Mouse (Mus musculus): Measurements from ENCODE around the gene Dusp16. TPM values are rescaled to one million over a fixed set of nuclear protein-coding genes. Genes with fewer than 3 reads are reported as not detected.
A peak's percentile ranks its signal among the peaks of the same experiment; 100 is the strongest.

Gene Dusp16
- total RNA-seq (2021), result 10 to 100 TPM; 22.6 to 22.7 TPM
- long read RNA-seq, experiment 1, full-length matches to known transcripts, result 9 of 13 reads
- long read RNA-seq, experiment 1, partial matches to known transcripts, result 0 of 13 reads
- long read RNA-seq, experiment 1, other reads (novel, unspliced or antisense), result 4 of 13 reads
- long read RNA-seq, experiment 2, full-length matches to known transcripts, result 9 of 11 reads
- long read RNA-seq, experiment 2, partial matches to known transcripts, result 1 of 11 reads
- long read RNA-seq, experiment 2, other reads (novel, unspliced or antisense), result 1 of 11 reads

DNA sequence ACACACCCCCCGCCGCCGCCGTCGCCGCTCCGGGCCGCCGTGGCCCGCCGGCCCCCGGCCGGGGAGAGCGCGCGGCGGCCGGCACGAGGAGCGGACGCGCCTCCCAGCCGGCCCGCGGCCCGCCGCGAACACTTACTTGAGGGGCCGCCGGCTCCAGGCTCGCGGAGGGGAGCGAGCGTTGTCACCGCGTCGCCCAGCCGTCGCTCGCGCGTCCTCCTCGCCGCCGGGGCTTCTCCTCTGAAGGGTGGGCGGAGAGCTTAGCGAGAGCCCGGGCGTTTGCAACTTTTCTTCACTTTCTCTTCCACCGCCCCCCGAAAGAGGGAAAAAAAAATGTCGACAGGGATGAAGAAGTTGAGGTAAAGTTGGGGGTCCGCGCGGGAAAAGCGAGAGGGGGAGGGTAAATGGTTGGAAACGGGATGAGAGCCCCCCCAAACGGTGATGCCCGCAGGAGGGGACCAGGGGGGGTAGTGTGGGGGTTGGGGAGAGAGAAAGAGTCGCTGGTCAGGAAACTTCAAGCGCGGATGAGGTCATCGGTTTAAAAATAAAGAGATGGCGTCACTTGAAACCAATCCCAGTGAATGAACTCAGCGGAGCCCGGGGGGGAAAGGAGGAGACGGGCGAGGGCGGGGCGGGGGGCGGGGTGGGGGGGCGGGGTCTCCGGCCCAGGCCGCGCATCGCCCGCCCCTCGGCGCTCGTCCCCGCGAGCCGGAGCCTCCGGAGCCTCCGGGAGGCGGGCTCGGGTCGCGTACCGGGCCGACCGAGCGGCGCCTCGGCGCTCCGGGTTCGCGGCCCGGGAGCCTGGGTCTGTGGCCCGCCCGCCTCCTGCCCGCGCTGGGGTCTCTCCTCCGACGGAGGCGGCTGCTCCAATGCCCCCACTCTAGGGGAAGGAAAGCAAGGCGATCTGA lies at the start of gene Dusp16:
TSS of gene Dusp16 (minus strand) at position 485 of the 905 bp plus-strand sequence.
- peak; percentile 85 to 93 for DNase-seq
- intact Hi-C loops (cut with DNase I), result loop anchor here (2.0 to 10.0 kb wide), 5 partner anchors 36 to 368 kb away; partner anchors contain the start of gene Cdkn1b

DNA sequence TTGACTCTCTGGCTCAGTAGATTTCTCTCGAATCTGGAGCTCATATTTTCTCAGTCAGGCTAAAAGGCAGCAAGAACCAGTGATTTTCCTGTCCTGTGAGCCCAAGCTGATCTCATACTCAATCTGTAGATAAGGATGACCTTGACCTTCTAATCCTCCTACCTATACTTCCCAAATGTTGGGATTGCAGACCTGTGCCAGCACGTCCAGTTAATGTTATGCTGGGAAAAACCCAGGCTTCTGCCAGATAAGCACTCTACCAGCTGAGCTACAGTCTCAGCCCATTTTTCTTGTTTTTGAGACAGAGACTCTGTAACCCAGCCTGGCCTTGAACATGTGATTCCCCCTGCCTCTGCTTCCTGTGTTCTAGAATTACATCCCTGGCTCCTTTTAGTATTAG lies 47.9 kb upstream of the Dusp16 start:
- no peak for DNase-seq
- intact Hi-C loops (cut with DNase I), result no loop called here

DNA sequence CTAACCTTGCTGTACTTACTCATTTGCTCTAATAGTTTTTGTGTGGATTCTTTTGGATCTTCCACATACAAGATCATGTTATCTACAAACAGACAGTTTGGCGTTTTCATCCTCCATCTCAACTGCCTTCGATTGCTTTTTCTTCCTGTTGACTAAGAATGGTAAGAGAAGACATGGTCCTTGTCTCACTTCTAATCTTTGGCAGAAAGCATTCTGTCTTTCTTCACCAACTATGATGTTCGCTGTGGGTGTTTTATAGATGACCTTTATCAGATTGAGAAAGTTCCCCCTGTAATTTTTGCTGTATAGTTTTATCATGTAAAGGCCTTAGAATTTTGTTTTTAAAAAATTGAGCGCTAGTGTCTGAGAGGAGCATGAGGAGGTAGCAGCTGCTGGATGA lies 45.7 kb upstream of the Dusp16 start:
- intact Hi-C loops (cut with DNase I), result no loop called here
- no peak for DNase-seq

DNA sequence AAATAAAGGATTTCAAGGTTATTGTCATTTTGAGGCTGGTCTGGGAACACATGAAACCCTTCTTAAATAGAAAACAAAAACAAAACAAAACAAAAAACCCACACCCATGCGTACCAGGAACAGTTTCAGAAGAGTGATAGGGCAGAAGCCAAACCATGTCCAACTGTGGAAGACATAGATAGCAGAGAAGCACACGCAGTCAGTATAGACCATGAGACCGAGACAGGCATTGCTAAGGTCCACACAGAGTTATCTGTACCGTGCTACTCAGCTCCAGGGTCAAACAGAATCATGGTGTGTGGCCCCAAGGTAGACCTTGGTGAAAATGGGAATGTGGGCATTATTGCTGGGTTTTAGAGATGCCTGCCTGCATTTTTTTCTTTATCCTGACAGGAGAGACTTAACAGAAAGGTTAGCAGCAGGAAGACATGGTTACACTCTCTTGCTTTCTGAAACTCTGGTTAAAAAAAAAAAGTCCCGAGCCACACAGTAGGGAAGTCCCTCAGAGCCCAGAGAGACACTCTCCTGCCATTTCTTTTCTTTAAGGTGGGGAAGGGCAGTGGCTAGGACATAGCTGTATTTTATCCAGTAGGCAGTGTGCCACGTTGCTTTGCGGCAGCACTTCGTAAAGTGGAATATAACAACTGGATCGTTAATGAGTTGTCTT lies 42.3 kb upstream of the Dusp16 start:
- intact Hi-C loops (cut with DNase I), result no loop called here
- no peak for DNase-seq

- intact Hi-C loops (cut with DNase I), result loop anchor here (2.0 kb wide), 1 partner anchor 32 kb away; no protein-coding TSS in a partner anchor
These were observed 38.4 kb upstream of the Dusp16 start for GRCm38 (mm10) chr6:134830776-134831175.

DNA sequence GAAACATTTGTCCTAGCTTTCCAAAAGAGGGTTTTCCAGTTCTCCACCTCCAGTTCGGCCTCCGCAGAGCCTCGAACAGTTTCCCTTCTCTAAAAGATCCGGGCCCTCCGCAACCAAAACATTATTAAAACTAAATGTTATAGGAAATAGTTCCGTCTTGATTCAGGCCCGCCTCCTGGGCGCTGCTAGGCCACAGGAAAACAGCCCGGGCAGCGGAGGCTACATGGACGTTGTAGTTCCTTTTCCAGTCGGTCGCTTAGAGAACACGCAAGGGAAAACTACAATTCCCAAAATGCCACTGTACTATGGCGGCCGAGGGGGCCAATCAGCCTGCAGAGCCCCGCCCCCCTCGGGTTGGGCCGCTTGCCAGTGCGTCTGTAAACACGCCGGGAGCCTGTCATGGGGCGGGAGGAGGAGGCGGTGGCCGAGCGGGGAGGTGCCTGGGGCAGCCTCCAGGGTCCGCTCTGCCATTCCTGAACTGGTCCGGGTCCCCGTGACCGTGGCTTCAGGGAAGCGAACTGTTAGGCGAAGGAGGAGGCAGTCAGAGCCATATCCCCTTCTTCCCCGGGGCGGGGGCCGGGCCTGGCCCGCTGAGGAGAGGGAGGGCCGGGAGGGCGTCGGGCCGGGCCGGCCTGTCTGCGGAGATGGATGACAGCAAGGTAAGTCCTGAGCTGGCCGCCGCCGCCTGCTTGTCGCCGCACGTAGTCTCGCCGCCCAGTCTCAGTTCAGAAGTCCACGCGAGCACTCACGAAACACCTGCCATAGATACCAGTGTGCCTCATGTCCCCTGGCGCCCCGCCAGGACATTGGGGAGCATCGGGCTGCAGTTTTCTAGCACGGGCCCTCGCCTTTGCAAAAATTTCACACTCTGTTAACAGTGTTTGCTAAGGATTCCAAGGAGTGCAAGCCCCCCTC lies 37.6 kb upstream of the Dusp16 start, which contains the start of gene Crebl2:
TSS of gene Crebl2 (plus strand) at position 369 of the 915 bp plus-strand sequence.
- DNase-seq, result peak; percentile 100
- intact Hi-C loops (cut with DNase I), result loop anchor here (2.0 kb wide), 2 partner anchors 33 to 37 kb away; partner anchors contain the start of gene Dusp16

More at GRCm38 (mm10) chr6:134830776-134831175, 38.4 kb upstream of the Dusp16 start:
- no peak for DNase-seq

DNA sequence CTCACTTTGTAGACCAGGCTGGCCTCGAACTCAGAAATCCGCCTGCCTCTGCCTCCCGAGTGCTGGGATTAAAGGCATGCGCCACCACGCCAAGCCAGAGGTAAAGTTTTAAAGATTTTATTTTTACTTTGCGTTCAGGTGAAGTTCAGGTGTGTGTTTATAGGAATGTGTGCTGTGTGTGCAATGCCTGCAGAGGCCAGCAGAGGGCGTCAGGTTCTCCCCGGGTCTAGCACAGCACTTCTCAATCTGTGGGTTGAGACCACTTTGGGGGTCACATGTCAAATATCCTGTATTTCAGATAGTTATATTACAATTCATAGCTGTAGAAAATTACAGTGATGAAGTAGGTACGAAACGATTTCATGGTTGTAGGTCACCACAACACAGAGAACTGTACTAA lies 30.4 kb upstream of the Dusp16 start:
- peak in 1 of 2 experiments; percentile 10 for DNase-seq
- intact Hi-C loops (cut with DNase I), result no loop called here

- no peak for DNase-seq
- intact Hi-C loops (cut with DNase I), result no loop called here
These were observed 28.0 kb upstream of the Dusp16 start for GRCm38 (mm10) chr6:134820411-134820810.

DNA sequence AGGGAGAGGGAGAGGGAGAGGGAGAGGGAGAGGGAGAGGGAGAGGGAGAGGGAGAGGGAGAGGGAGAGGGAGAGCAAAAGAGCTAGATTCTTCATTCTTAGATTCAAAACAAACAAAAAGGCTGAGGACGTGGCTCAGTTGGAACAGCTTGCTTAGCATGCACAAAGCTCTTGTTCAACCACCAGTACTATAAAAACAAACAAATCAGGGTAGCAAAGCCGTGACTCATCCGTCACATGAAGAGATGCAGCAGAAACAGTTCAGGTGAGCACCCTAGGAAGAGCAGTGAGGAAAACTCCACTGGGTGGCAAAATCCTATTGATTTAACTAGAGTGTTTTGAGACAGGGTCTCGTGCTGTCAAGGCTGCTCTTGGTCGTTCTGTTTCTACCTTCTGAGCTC lies 27.3 kb upstream of the Dusp16 start:
- no peak for DNase-seq
- intact Hi-C loops (cut with DNase I), result no loop called here

- DNase-seq, result no peak
- intact Hi-C loops (cut with DNase I), result no loop called here
These were observed 24.9 kb upstream of the Dusp16 start for GRCm38 (mm10) chr6:134817051-134817928.

- intact Hi-C loops (cut with DNase I), result no loop called here
- no peak for DNase-seq
These were observed 20.6 kb upstream of the Dusp16 start for GRCm38 (mm10) chr6:134813066-134813465.

DNA sequence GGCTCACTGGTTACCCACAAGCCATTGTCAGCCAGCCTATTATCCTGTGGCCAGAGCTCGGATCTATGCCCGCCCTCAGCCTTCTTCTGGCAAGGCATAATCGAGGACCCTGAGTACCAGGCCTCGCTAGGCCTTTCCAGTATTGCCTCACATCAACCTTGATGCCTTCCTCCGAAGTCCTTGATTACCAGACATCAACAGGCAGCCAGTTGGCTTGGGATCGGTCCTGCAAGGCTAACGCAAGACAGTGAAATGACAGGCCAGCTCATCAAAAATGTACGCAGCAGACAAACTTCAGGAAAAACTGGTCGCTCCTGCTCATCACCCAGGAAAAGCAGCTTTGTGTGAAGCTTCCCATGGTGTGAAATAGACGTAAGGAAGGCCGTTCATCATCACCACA lies 15.4 kb upstream of the Dusp16 start:
- no peak for DNase-seq
- intact Hi-C loops (cut with DNase I), result no loop called here

GRCm38 (mm10) chr6:134807091-134807490 lies 14.7 kb upstream of the Dusp16 start:
- no peak for DNase-seq
- intact Hi-C loops (cut with DNase I), result no loop called here

DNA sequence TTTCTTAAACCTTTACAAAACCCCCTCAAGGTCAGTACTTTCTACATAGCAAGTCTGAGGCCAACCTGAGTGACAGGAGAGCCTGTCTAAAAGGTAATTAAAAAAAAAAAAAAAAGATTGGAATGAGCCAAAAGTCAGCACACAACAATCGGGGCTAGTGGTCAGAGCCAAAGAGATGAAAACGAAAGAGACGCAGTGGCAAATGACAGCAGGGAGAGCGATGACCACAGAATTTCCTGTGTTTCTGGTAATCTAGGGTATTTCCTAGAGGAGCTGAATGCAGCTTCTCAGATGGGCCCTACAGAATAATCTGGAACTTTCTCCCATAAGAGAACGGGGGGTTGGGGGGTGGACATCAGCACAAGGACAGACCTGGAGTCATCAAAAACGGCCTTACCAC lies 13.7 kb upstream of the Dusp16 start:
- intact Hi-C loops (cut with DNase I), result no loop called here
- DNase-seq, result no peak

DNA sequence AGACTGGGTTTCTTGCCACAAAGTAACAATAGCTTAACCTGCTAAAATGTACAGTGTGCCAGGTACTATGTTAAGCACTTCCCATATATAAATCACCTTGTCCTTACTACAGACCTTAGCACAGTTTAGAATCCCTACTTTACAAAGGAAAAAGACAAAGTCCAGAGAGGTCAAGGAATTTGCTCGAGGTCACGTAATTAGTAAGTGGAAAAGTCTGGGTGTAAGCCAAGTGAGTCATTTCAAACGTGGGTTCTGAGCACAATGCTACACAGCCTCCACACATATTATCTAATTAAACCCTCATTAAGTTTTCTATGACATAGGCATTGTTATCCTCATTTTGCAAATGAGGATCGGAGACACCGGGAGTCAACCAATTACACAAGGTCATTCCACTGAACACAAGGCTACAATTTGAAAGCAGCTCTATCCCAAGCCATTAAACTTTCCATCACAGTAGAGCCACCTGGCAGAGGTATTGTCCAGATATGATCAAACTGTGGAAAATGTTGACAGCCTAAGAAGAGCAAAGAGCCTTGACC lies 12.4 kb upstream of the Dusp16 start:
- no peak for DNase-seq
- intact Hi-C loops (cut with DNase I), result no loop called here

- no peak for DNase-seq
- intact Hi-C loops (cut with DNase I), result no loop called here
These were observed 10.2 kb upstream of the Dusp16 start for GRCm38 (mm10) chr6:134802641-134803043.

- no peak for DNase-seq
- intact Hi-C loops (cut with DNase I), result no loop called here
These were observed 9.1 kb upstream of the Dusp16 start for GRCm38 (mm10) chr6:134801483-134801882.

- intact Hi-C loops (cut with DNase I), result loop anchor here (10.0 kb wide), 1 partner anchor 371 kb away; no protein-coding TSS in a partner anchor
- DNase-seq, result no peak
These were observed 3.9 kb upstream of the Dusp16 start for GRCm38 (mm10) chr6:134796297-134796696.

Measured in heart, postnatal 14 days (tissue).